Mouse (Mus musculus): ENCODE measurements around the gene Capn2. TPM values are rescaled to one million over a fixed set of nuclear protein-coding genes. Genes with fewer than 3 reads are reported as not detected.

Capn2 gene
- total and polyA plus RNA-seq, 3 experiments: 10.6 to 19.3 TPM; not detected in 1

GRCm38 (mm10) chr1:182459436-182459835 is 58.0 kb downstream of the Capn2 start:
- Histone ChIP-seq H3K9me3 (replicated peaks; ENCODE audit: insufficient read depth, low read length) (no peaks in the 10 kb centered on the region), H3K36me3 (ENCODE audit: control insufficient read depth in 1 of 2, insufficient read depth in 2 of 2, low read length in 2 of 2) (no peaks in the 10 kb centered on the region; a peak in 1 of 4 replicates), H3K79me2 (ENCODE audit: control insufficient read depth, insufficient read depth, low read length, poor library complexity) (no peaks in the 10 kb centered on the region), H3K4me1 (ENCODE audit: control insufficient read depth in 1 of 2, insufficient read depth in 2 of 2, low read length in 2 of 2) (no peaks in the 10 kb centered on the region), H3K4me3 (ENCODE audit: control insufficient read depth in 1 of 2, insufficient read depth in 1 of 2, low read depth in 2 of 2, low read length in 2 of 2) (no peak overlapping the region), H3K27me3 (ENCODE audit: control insufficient read depth in 1 of 2, insufficient read depth in 2 of 2, low read length in 2 of 2) (no peaks in the 10 kb centered on the region), H3K27ac (ENCODE audit: control insufficient read depth, low read depth, low read length) (no peak overlapping the region), H3K9ac (ENCODE audit: control insufficient read depth, low read depth, low read length, poor library complexity, severe bottlenecking) (no peak overlapping the region)
- no peak for DNase-seq (ENCODE audit: low read depth, low spot score)
- TF ChIP-seq ZKSCAN1 (IDR thresholded peaks at IDR 0.05; ENCODE audit: low read depth, low read length): no peak
- TF ChIP-seq SMC3 (IDR thresholded peaks at IDR 0.05; ENCODE audit: low read depth, low read length): no peak
- no peak for TF ChIP-seq RCOR1 (IDR thresholded peaks at IDR 0.05; ENCODE audit: low read depth, low read length)
- no peak for TF ChIP-seq USF2 (IDR thresholded peaks at IDR 0.05; ENCODE audit: borderline replicate concordance in 1 of 2, insufficient read depth in 1 of 2, low read depth in 1 of 2, low read length in 2 of 2)
- no peak for TF ChIP-seq TBP (IDR thresholded peaks at IDR 0.05; ENCODE audit: low read depth, low read length)
- no peak for TF ChIP-seq UBTF (IDR thresholded peaks at IDR 0.05; ENCODE audit: borderline replicate concordance, insufficient read depth, low read depth, low read length)
- no peak for TF ChIP-seq USF1 (IDR thresholded peaks at IDR 0.05; ENCODE audit: low read depth, low read length)
- TF ChIP-seq NELFE (IDR thresholded peaks at IDR 0.05; ENCODE audit: low read depth, low read length): no peak
- TF ChIP-seq CTCF (IDR thresholded peaks at IDR 0.05 in 2 of 3, conservative IDR thresholded peaks at IDR 0.05 in 1 of 3; ENCODE audit: control insufficient read depth in 1 of 3, insufficient read depth in 1 of 3, low read depth in 2 of 3, low read length in 3 of 3, poor library complexity in 1 of 3, severe bottlenecking in 1 of 3): no peak
- TF ChIP-seq HCFC1 (IDR thresholded peaks at IDR 0.05; ENCODE audit: low read depth, low read length): no peak
- TF ChIP-seq ZC3H11A (IDR thresholded peaks at IDR 0.05; ENCODE audit: low read depth, low read length): no peak
- TF ChIP-seq SIN3A (IDR thresholded peaks at IDR 0.05; ENCODE audit: low read length): no peak
- no peak for TF ChIP-seq JUND (IDR thresholded peaks at IDR 0.05; ENCODE audit: low read depth, low read length)
- TF ChIP-seq TCF12 (IDR thresholded peaks at IDR 0.05; ENCODE audit: low read depth, low read length): no peak
- TF ChIP-seq ETS1 (IDR thresholded peaks at IDR 0.05; ENCODE audit: low read depth, low read length): no peak

- no peaks in the 10 kb centered on the region; a peak in 1 of 4 replicates for H3K36me3 ChIP-seq (ENCODE audit: control insufficient read depth in 1 of 2, insufficient read depth in 2 of 2, low read length in 2 of 2)
These were observed 58.9 kb downstream of the Capn2 start for GRCm38 (mm10) chr1:182458556-182458955.

More at GRCm38 (mm10) chr1:182458556-182458955, 58.9 kb downstream of the Capn2 start:
- Histone ChIP-seq H3K9me3 (replicated peaks; ENCODE audit: insufficient read depth, low read length) (no peaks in the 10 kb centered on the region), H3K9ac (ENCODE audit: control insufficient read depth, low read depth, low read length, poor library complexity, severe bottlenecking) (no peak overlapping the region), H3K27ac (ENCODE audit: control insufficient read depth, low read depth, low read length) (no peak overlapping the region), H3K79me2 (ENCODE audit: control insufficient read depth, insufficient read depth, low read length, poor library complexity) (no peaks in the 10 kb centered on the region), H3K4me1 (ENCODE audit: control insufficient read depth in 1 of 2, insufficient read depth in 2 of 2, low read length in 2 of 2) (no peaks in the 10 kb centered on the region), H3K27me3 (ENCODE audit: control insufficient read depth in 1 of 2, insufficient read depth in 2 of 2, low read length in 2 of 2) (no peaks in the 10 kb centered on the region), H3K4me3 (ENCODE audit: control insufficient read depth in 1 of 2, insufficient read depth in 1 of 2, low read depth in 2 of 2, low read length in 2 of 2) (no peak overlapping the region)
- TF ChIP-seq ZMIZ1 (IDR thresholded peaks at IDR 0.05; ENCODE audit: low read depth, low read length) (no peak), UBTF (IDR thresholded peaks at IDR 0.05; ENCODE audit: borderline replicate concordance, insufficient read depth, low read depth, low read length) (no peak), SMC3 (IDR thresholded peaks at IDR 0.05; ENCODE audit: low read depth, low read length) (no peak), GATA1 (IDR thresholded peaks at IDR 0.05; ENCODE audit: low read depth, low read length) (no peak), MXI1 (IDR thresholded peaks at IDR 0.05; ENCODE audit: low read depth, low read length) (no peak), MAFK (IDR thresholded peaks at IDR 0.05; ENCODE audit: borderline replicate concordance, low read depth, low read length) (no peak), TCF12 (IDR thresholded peaks at IDR 0.05; ENCODE audit: low read depth, low read length) (no peak), MYC (IDR thresholded peaks at IDR 0.05; ENCODE audit: low read depth, low read length) (no peak), SIN3A (IDR thresholded peaks at IDR 0.05; ENCODE audit: low read length) (no peak), MAX (IDR thresholded peaks at IDR 0.05; ENCODE audit: low read length) (no peak), NELFE (IDR thresholded peaks at IDR 0.05; ENCODE audit: low read depth, low read length) (no peak)
- no peak for DNase-seq (ENCODE audit: low read depth, low spot score)

All from MEL (cell line).